Mouse (Mus musculus) midbrain, embryonic 11.5 days (tissue): Measurements from ENCODE around the gene Acot7. TPM values are rescaled to one million over a fixed set of nuclear protein-coding genes. Genes with fewer than 3 reads are reported as not detected.

ENCODE experiments used
- ATAC-seq: fragments of 200-750 bp; cut with Nextera tagmentation; 2 replicates; pipeline ENCODE4 v1.8.0; 2017; ENCODE audit warnings: moderate TSS enrichment, moderate library complexity; ENCODE audit not compliant: low FRiP score
- DNase-seq: peaks from one replicate; pipeline ENCODE4 v3.0.0; 2015; ENCODE audit warnings: low spot score; ENCODE audit errors: missing footprints
- H3K27ac ChIP-seq: fragments of 300-500 bp; sonication (generic); 2 replicates; pipeline ENCODE4 v1.5.1; 2014; ENCODE audit warnings: low read depth, low read length
- H3K27me3 ChIP-seq: fragments of 300-500 bp; sonication (generic); 2 replicates; pipeline ENCODE4 v1.6.1; 2014; ENCODE audit warnings: mild to moderate bottlenecking, low read length, moderate library complexity, mixed read lengths; ENCODE audit not compliant: control insufficient read depth, insufficient read depth
- H3K36me3 ChIP-seq: fragments of 300-500 bp; sonication (generic); 2 replicates; pipeline ENCODE4 v1.6.1; 2014; ENCODE audit warnings: mild to moderate bottlenecking, low read length, moderate library complexity, mixed read lengths; ENCODE audit not compliant: control insufficient read depth, insufficient read depth
- H3K4me1 ChIP-seq: fragments of 300-500 bp; sonication (generic); 2 replicates; pipeline ENCODE4 v1.6.1; 2014; ENCODE audit warnings: low read length; ENCODE audit not compliant: control insufficient read depth, insufficient read depth
- H3K4me2 ChIP-seq: fragments of 300-500 bp; sonication (generic); 2 replicates; pipeline ENCODE4 v1.6.1; 2014; ENCODE audit warnings: mild to moderate bottlenecking, moderate library complexity
- H3K4me3 ChIP-seq: fragments of 300-500 bp; sonication (generic); 2 replicates; pipeline ENCODE4 v1.5.1; 2014; ENCODE audit warnings: low read depth, low read length
- H3K9ac ChIP-seq: fragments of 300-500 bp; sonication (generic); 2 replicates; pipeline ENCODE4 v1.6.1; 2014; ENCODE audit warnings: low read length
- H3K9me3 ChIP-seq: fragments of 300-500 bp; sonication (generic); 2 replicates; pipeline ENCODE4 v1.6.1; 2016; ENCODE audit warnings: low read length; ENCODE audit not compliant: control insufficient read depth
- WGBS: fragments of 180-500 bp; shearing (Covaris S2); extraction: QIAGEN DNeasy Blood & Tissue Kit; methylation state at CpG from one replicate; pipeline ENCODE4 v1.1.7; 2014; 5-methylcytosine and 5-hydroxymethylcytosine counted together
- polyA plus RNA-seq: library from polyadenylated mRNA; unstranded; fragments of >200 nt; fragmentation: Nextera tagmentation; extraction: Ambion mirVana; gene quantifications from 2 replicates; pipeline ENCODE4 v1.2.1, GENCODE M21; 2014

Acot7 gene
- 92.5 and 93.5 TPM in 2 replicates for polyA plus RNA-seq

- peak within 1 kb of the TSS; percentile 85 for H3K9ac ChIP-seq
- no peaks in the 10 kb centered on the region for H3K9me3 ChIP-seq
- peak; percentile 98 for DNase-seq
- H3K4me2 ChIP-seq, result peak within 1 kb of the TSS; percentile 91
- H3K36me3 ChIP-seq, result no peaks in the 10 kb centered on the region
- peaks cover 5% of the 10 kb centered on the region; the same call in 1 of the 2 replicates for H3K27me3 ChIP-seq
- peaks cover 17% of the 10 kb centered on the region for H3K4me1 ChIP-seq
- peak within 1 kb of the TSS; percentile 42; the same call in 1 of the 2 replicates for H3K27ac ChIP-seq
- peak within 1 kb of the TSS; percentile 69 for H3K4me3 ChIP-seq
- ATAC-seq, result peak; percentile 96
- WGBS, result under 1% methylated on average over 92 of the region's 108 CpGs
Observed at GRCm38 (mm10) chr4:152177537-152178343, at the start of gene Acot7. TSS of gene Acot7 (plus strand) at chr4:152178134.

- H3K9me3 ChIP-seq, result no peaks in the 10 kb centered on the region
- peaks cover 14% of the 10 kb centered on the region for H3K4me1 ChIP-seq
- H3K4me3 ChIP-seq, result no peak overlapping the region
- peaks cover 100% of the 10 kb centered on the region for H3K27me3 ChIP-seq
- no peak for ATAC-seq
- DNase-seq, result peak; percentile 79
- H3K9ac ChIP-seq, result no peak overlapping the region
- H3K36me3 ChIP-seq, result no peaks in the 10 kb centered on the region
- H3K27ac ChIP-seq, result no peak overlapping the region
- no peak overlapping the region for H3K4me2 ChIP-seq
- 49% methylated on average over 5 of the region's 5 CpGs for WGBS
Observed at GRCm38 (mm10) chr4:152128784-152129183, 49.1 kb upstream of the Acot7 start.

- Histone ChIP-seq H3K36me3 (no peaks in the 10 kb centered on the region), H3K9ac (no peak overlapping the region), H3K27me3 (peaks cover 100% of the 10 kb centered on the region), H3K4me2 (no peak overlapping the region), H3K27ac (no peak overlapping the region), H3K4me3 (no peak overlapping the region), H3K4me1 (peaks cover 14% of the 10 kb centered on the region), H3K9me3 (no peaks in the 10 kb centered on the region)
- no peak for ATAC-seq
- WGBS, result 23% methylated on average over 13 of the region's 13 CpGs
- DNase-seq, result peak; percentile 81
Observed at GRCm38 (mm10) chr4:152129395-152129930, 48.5 kb upstream of the Acot7 start.

- Histone ChIP-seq H3K9ac (no peak overlapping the region; the same call in 1 of the 2 replicates), H3K27ac (no peak overlapping the region), H3K4me1 (peaks cover 13% of the 10 kb centered on the region), H3K4me3 (peak overlapping the region; percentile 2; the same call in 1 of the 2 replicates), H3K9me3 (no peaks in the 10 kb centered on the region), H3K36me3 (no peaks in the 10 kb centered on the region), H3K27me3 (peaks cover 85% of the 10 kb centered on the region), H3K4me2 (peak overlapping the region; percentile 29)
- DNase-seq, result peak; percentile 95
- 1% methylated on average over 80 of the region's 85 CpGs for WGBS
- ATAC-seq, result peak; percentile 72
Observed at GRCm38 (mm10) chr4:152130771-152131653, 46.9 kb upstream of the Acot7 start.

- H3K9me3 ChIP-seq, result no peaks in the 10 kb centered on the region
- no peak overlapping the region for H3K9ac ChIP-seq
- peaks cover 75% of the 10 kb centered on the region for H3K27me3 ChIP-seq
- peaks cover 7% of the 10 kb centered on the region for H3K4me1 ChIP-seq
- no peak for ATAC-seq
- H3K4me3 ChIP-seq, result no peak overlapping the region
- H3K27ac ChIP-seq, result no peak overlapping the region
- DNase-seq, result peak; percentile 92
- WGBS, result 4% methylated on average over 49 of the region's 50 CpGs
- H3K4me2 ChIP-seq, result no peak overlapping the region
- no peaks in the 10 kb centered on the region for H3K36me3 ChIP-seq
Observed at GRCm38 (mm10) chr4:152131809-152132771, 45.8 kb upstream of the Acot7 start.

GRCm38 (mm10) chr4:152132772-152133169, 45.2 kb upstream of the Acot7 start:
- Histone ChIP-seq H3K9ac (no peak overlapping the region), H3K27ac (no peak overlapping the region), H3K9me3 (no peaks in the 10 kb centered on the region), H3K27me3 (peaks cover 72% of the 10 kb centered on the region), H3K36me3 (no peaks in the 10 kb centered on the region), H3K4me3 (no peak overlapping the region), H3K4me2 (no peak overlapping the region), H3K4me1 (peaks cover 7% of the 10 kb centered on the region)
- ATAC-seq (no peak), DNase-seq (peak; percentile 81)
- WGBS, result 25% methylated on average over 10 of the region's 10 CpGs

- Histone ChIP-seq H3K4me3 (no peak overlapping the region), H3K9ac (no peak overlapping the region), H3K4me2 (no peak overlapping the region), H3K36me3 (no peaks in the 10 kb centered on the region), H3K27ac (no peak overlapping the region), H3K4me1 (peaks cover 7% of the 10 kb centered on the region), H3K27me3 (peaks cover 69% of the 10 kb centered on the region), H3K9me3 (no peaks in the 10 kb centered on the region)
- WGBS, result 48% methylated on average over 5 of the region's 5 CpGs
- ATAC-seq, result no peak
- DNase-seq, result peak; percentile 82
Observed at GRCm38 (mm10) chr4:152133213-152133612, 44.7 kb upstream of the Acot7 start.

GRCm38 (mm10) chr4:152134507-152134906, 43.4 kb upstream of the Acot7 start:
- Histone ChIP-seq H3K36me3 (no peaks in the 10 kb centered on the region), H3K9ac (no peak overlapping the region), H3K4me1 (peaks cover 12% of the 10 kb centered on the region), H3K4me3 (no peak overlapping the region), H3K27ac (no peak overlapping the region), H3K4me2 (no peak overlapping the region), H3K27me3 (peaks cover 62% of the 10 kb centered on the region), H3K9me3 (no peaks in the 10 kb centered on the region)
- DNase-seq (peak; percentile 86), ATAC-seq (no peak)
